Mouse (Mus musculus) lung, postnatal 0 days (tissue): ENCODE results near the gene Tmem108.

Experiments
- CTCF ChIP-seq: IDR thresholded peaks from 2 replicates; pipeline ENCODE4 v1.5.1; 2016; ENCODE audit warnings: antibody characterized with exemption, mild to moderate bottlenecking
- EP300 ChIP-seq: IDR thresholded peaks from 2 replicates; pipeline ENCODE4 v1.6.1; 2016; ENCODE audit warnings: antibody characterized with exemption, mild to moderate bottlenecking, control low read depth

DNA sequence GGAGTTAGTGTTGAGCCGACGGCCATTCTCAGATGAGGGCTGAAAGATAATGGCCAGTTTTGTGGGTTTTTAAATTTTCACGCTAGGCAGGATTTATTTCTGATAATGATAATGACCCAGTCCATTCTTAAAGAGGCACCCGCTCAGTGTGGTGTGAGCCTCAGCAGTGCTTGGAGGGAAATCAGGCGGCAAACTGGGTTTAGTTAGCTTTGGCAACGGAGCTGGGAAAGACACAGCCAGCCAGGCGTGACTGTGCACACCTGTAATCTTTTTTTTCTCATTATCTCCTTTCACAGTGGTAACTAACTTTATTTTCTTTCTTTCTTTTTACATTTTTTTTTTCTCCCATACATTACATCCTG, 317.8 kb downstream of the Tmem108 start:
- TF ChIP-seq CTCF (no peak), EP300 (no peak)
